Mouse (Mus musculus): ENCODE data around the gene Plch2.
A peak's percentile ranks its signal among the peaks of the same experiment; 100 is the strongest.

- TF ChIP-seq POLR2A (IDR thresholded peaks at IDR 0.05; ENCODE audit: borderline replicate concordance, insufficient read depth, low read length) (0 out of 2 replicates have a peak, but pooled peaks have one; percentile 5), CTCF (IDR thresholded peaks at IDR 0.05; ENCODE audit: borderline replicate concordance, insufficient read depth, low read depth, low read length) (no peak)
These were observed 32.2 kb downstream of the Plch2 start for GRCm38 (mm10) chr4:155024170-155025010.
